Mouse (Mus musculus) macrophage (primary cell): ENCODE measurements around the gene Gm17428. TPM values are rescaled to one million over a fixed set of nuclear protein-coding genes. Genes with fewer than 3 reads are reported as not detected.

ENCODE experiments used
- polyA plus RNA-seq: library from polyadenylated mRNA; stranded (reverse); fragments of 250-400 nt; gene quantifications from 3 replicates; pipeline ENCODE4 v1.2.4, GENCODE M21; 2018; ENCODE audit warnings: inconsistent platforms

Gm17428 gene
- polyA plus RNA-seq, 1 experiment from 2014 or later, result not detected

Other genes starting within 250 kb of the Gm17428 start
- gene Slc7a8, start 195.0 kb upstream of the Gm17428 start, polyA plus RNA-seq, result 62.3 to 349 TPM (median 87.2 TPM) in 3 replicates
- not detected in 3 replicates for gene Rnf212b, start 162.8 kb upstream of the Gm17428 start, polyA plus RNA-seq
- gene Homez, start 106.0 kb upstream of the Gm17428 start, polyA plus RNA-seq, result 4.1 to 15.5 TPM (median 6.0 TPM) in 3 replicates
- gene Ppp1r3e, start 99.4 kb upstream of the Gm17428 start, polyA plus RNA-seq, result 9.4 to 27.5 TPM (median 11.3 TPM) in 3 replicates
- gene Bcl2l2, start 93.6 kb upstream of the Gm17428 start, polyA plus RNA-seq, result 13.5 to 20.1 TPM (median 14.7 TPM) in 3 replicates
- 0.28 to 3.5 TPM (median 1.1 TPM) in 3 replicates for gene Gm20521, start 93.5 kb upstream of the Gm17428 start, polyA plus RNA-seq
- gene Pabpn1, start 84.4 kb upstream of the Gm17428 start, polyA plus RNA-seq, result 71.0 to 98.7 TPM (median 86.0 TPM) in 3 replicates
- 0.14 to 0.26 TPM in 2 of 3 replicates, not detected in the other for gene Slc22a17, start 63.8 kb upstream of the Gm17428 start, polyA plus RNA-seq
- gene Efs, start 50.8 kb upstream of the Gm17428 start, polyA plus RNA-seq, result not detected in 3 replicates
- not detected in 3 replicates for gene Il25, start 44.2 kb upstream of the Gm17428 start, polyA plus RNA-seq
- gene Cmtm5, start 40.7 kb upstream of the Gm17428 start, polyA plus RNA-seq, result not detected in 3 replicates
- gene Myh6, start 10.0 kb upstream of the Gm17428 start, polyA plus RNA-seq, result not detected in 3 replicates
- not detected in 3 replicates for gene Myh7, start 17.7 kb downstream of the Gm17428 start, polyA plus RNA-seq
- gene Ngdn, start 38.5 kb downstream of the Gm17428 start, polyA plus RNA-seq, result 28.2 to 50.2 TPM (median 38.8 TPM) in 3 replicates
- gene Zfhx2, start 115.4 kb downstream of the Gm17428 start, polyA plus RNA-seq, result 2.1 to 2.9 TPM (median 2.7 TPM) in 3 replicates
- 6.1 to 8.7 TPM (median 8.1 TPM) in 3 replicates for gene Thtpa, start 117.9 kb downstream of the Gm17428 start, polyA plus RNA-seq
- gene Ap1g2, start 129.7 kb downstream of the Gm17428 start, polyA plus RNA-seq, result 18.1 to 20.8 TPM (median 18.4 TPM) in 3 replicates
- 0.05 TPM in 1 of 3 replicates, not detected in the others for gene Jph4, start 140.0 kb downstream of the Gm17428 start, polyA plus RNA-seq
- gene Dhrs2, start 245.1 kb downstream of the Gm17428 start, polyA plus RNA-seq, result not detected in 3 replicates